Mouse (Mus musculus): ENCODE results near the gene Vipr2. TPM values are rescaled to one million over a fixed set of nuclear protein-coding genes. Genes with fewer than 3 reads are reported as not detected.

Vipr2 gene
- polyA plus RNA-seq, 1 experiment = 1.6 TPM

DNA sequence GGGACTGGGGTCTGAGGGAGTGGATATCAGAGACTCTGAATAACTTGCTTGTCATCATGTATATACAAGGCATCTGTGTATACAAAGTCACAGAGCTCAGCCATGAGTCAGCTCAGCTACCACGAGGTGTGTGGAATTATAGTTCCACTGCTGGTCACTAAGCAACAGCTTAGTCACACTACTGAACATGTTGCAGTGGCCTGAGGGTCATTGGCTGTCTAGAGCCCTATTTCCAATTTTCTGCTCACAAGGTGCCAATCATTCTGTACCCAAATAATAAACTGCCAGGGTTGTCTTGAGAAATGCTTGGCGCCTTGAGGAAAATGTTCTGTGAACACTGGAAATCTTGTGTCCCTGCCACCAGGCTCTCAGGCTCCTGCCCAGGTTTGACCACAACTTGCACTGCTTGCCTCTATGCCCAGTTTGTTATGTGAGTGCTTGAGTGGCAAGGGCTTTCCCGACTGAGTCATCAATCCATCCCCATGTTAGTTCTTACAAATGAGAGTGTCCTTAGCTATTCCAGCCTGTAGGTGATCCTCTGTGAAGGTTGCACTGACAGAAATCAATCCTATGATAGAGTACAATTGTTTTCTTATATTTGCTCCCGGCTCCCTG lies 104.0 kb downstream of the Vipr2 start:
- no peaks in the 10 kb centered on the region for H3K4me1 ChIP-seq (ENCODE audit: control insufficient read depth, insufficient read depth, low read length)
- H3K4me3 ChIP-seq (replicated peaks; ENCODE audit: control insufficient read depth, low read depth, low read length) = no peak overlapping the region
- no peak overlapping the region for H3K27ac ChIP-seq (ENCODE audit: control insufficient read depth, insufficient read depth, low read depth, low read length, poor library complexity)
- 62% methylated on average over 4 of the region's 4 CpGs for WGBS
- TF ChIP-seq POLR2A (IDR thresholded peaks at IDR 0.05; ENCODE audit: borderline replicate concordance, control insufficient read depth, low read depth, low read length) = no peak
- no peak for TF ChIP-seq CTCF (IDR thresholded peaks at IDR 0.05; ENCODE audit: control insufficient read depth, insufficient read depth, low read length)

DNA sequence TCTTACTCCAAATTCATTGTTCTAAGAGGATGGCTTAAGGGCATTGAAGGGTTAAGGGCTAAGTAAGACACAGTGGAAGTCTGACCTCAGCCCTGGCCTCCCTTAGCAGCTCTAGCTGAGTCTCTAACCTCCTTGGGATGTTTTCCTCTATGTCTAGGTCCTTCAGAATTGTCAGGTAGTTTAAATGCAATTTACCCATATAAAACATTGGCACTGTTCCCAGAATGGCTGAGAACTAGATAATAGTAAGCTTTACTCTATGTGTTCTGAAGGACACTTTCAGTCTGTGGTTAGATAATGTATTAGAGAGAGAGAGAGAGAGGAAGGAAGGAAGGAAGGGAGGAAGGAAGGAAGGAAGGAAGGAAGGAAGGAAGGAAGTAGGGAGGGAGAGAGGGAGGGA lies 104.8 kb downstream of the Vipr2 start:
- Histone ChIP-seq H3K4me3 (replicated peaks; ENCODE audit: control insufficient read depth, low read depth, low read length) (no peak overlapping the region), H3K27ac (ENCODE audit: control insufficient read depth, insufficient read depth, low read depth, low read length, poor library complexity) (no peak overlapping the region), H3K4me1 (ENCODE audit: control insufficient read depth, insufficient read depth, low read length) (no peaks in the 10 kb centered on the region)
- TF ChIP-seq CTCF (IDR thresholded peaks at IDR 0.05; ENCODE audit: control insufficient read depth, insufficient read depth, low read length) (no peak), POLR2A (IDR thresholded peaks at IDR 0.05; ENCODE audit: borderline replicate concordance, control insufficient read depth, low read depth, low read length) (no peak)

DNA sequence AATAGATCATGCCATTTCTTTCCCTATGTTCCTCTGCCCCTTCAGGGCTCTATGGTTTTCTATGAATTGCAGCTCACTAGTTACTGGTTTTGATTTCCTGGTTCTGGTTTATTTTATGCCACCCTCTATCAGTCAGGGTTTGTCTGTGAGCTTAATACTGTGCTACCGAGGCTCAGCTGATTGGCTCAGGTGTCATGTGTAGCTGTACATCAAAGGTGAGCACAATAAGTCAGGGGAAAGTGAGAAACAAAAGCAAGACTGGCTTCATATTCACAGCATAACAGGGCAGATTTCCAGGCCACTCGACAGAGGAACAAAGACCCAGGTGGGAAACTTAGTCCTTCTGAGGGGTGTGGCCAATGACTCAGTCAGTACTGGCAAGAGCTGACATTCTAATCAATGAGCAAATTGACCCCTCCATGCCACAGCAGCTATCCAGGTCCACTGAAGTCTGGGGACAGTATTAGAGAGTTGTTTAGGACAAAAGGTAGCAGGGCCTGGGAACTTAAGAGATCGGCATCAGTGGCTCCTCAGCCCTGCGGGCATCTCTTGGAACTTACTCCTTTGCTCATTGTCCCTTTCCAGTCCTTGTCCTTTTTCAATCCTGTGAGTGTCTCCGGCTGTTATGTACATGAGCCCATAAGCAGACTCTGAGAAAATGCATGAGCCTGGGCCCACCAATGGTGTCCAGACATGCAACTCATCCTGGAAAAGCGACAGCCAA lies 105.8 kb downstream of the Vipr2 start:
- WGBS = 78% methylated on average over 6 of the region's 6 CpGs
- Histone ChIP-seq H3K27ac (ENCODE audit: control insufficient read depth, insufficient read depth, low read depth, low read length, poor library complexity) (no peak overlapping the region), H3K4me3 (replicated peaks; ENCODE audit: control insufficient read depth, low read depth, low read length) (no peak overlapping the region), H3K4me1 (ENCODE audit: control insufficient read depth, insufficient read depth, low read length) (no peaks in the 10 kb centered on the region)
- TF ChIP-seq CTCF (IDR thresholded peaks at IDR 0.05; ENCODE audit: control insufficient read depth, insufficient read depth, low read length) (no peak), POLR2A (IDR thresholded peaks at IDR 0.05; ENCODE audit: borderline replicate concordance, control insufficient read depth, low read depth, low read length) (no peak)

DNA sequence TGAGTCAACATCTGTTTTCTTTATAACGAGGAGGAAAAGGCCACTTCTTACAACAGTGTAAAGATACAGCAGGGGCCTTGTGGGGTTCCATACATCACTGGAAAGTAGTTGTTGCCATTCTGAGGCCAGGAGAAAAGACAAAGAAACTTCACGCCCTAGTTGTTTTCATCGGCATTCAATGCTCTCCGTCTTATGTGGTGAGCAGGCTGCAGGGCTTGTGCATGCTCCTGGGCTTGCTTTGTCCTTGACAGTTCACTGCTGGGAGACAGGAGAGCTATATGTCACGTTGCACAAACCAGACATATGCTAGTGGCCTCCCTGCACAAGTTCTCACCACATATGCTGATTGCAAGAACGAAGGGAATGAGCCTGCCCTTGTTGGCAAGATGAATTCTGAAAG lies 116.4 kb downstream of the Vipr2 start:
- no peak overlapping the region for H3K4me3 ChIP-seq (replicated peaks; ENCODE audit: control insufficient read depth, low read depth, low read length)
- H3K4me1 ChIP-seq (ENCODE audit: control insufficient read depth, insufficient read depth, low read length) = no peaks in the 10 kb centered on the region
- TF ChIP-seq CTCF (IDR thresholded peaks at IDR 0.05; ENCODE audit: control insufficient read depth, insufficient read depth, low read length) (no peak), POLR2A (IDR thresholded peaks at IDR 0.05; ENCODE audit: borderline replicate concordance, control insufficient read depth, low read depth, low read length) (no peak)
- no peak overlapping the region for H3K27ac ChIP-seq (ENCODE audit: control insufficient read depth, insufficient read depth, low read depth, low read length, poor library complexity)
- 77% methylated on average over 6 of the region's 6 CpGs for WGBS

DNA sequence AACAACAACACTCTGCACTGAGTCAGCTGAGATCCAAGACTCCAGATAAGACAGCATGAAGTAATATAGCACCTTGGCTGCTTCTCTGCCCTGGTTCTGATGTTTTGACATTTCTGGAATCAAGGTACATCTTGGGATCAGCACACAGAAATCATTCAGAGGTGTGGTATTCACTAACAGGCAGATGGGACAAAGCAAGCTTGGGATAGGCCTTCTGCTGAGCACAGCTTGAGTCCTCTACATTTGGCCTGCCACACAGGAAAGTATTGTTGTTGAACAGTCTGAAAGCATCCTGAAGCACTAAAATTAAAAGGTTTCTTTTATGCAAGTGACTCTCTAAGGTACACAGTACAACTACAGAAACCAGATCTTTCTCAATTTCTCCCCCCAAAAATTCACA lies 117.1 kb downstream of the Vipr2 start:
- no peaks in the 10 kb centered on the region for H3K4me1 ChIP-seq (ENCODE audit: control insufficient read depth, insufficient read depth, low read length)
- no peak overlapping the region for H3K4me3 ChIP-seq (replicated peaks; ENCODE audit: control insufficient read depth, low read depth, low read length)
- H3K27ac ChIP-seq (ENCODE audit: control insufficient read depth, insufficient read depth, low read depth, low read length, poor library complexity) = no peak overlapping the region
- no peak for TF ChIP-seq POLR2A (IDR thresholded peaks at IDR 0.05; ENCODE audit: borderline replicate concordance, control insufficient read depth, low read depth, low read length)
- no peak for TF ChIP-seq CTCF (IDR thresholded peaks at IDR 0.05; ENCODE audit: control insufficient read depth, insufficient read depth, low read length)

Other genes starting within 250 kb of the Vipr2 start
- gene Zfp386, start 30.0 kb upstream of the Vipr2 start, polyA plus RNA-seq (2011; ENCODE audit: insufficient read depth, insufficient read length, low replicate concordance, missing spikeins) = 4.9 and 8.6 TPM in 2 replicates
- 5.2 and 6.3 TPM in 2 replicates for gene Wdr60, start 185.3 kb downstream of the Vipr2 start, polyA plus RNA-seq (2011; ENCODE audit: insufficient read depth, insufficient read length, low replicate concordance, missing spikeins)
- not detected in 2 replicates for gene Gm11027, start 197.7 kb downstream of the Vipr2 start, polyA plus RNA-seq (2011; ENCODE audit: insufficient read depth, insufficient read length, low replicate concordance, missing spikeins)
- 13.0 and 15.1 TPM in 2 replicates for gene Esyt2, start 203.5 kb downstream of the Vipr2 start, polyA plus RNA-seq (2011; ENCODE audit: insufficient read depth, insufficient read length, low replicate concordance, missing spikeins)

Data from bone marrow, adult 2 months (tissue).